Mouse (Mus musculus) CH12.LX (cell line): ENCODE measurements at regions not wholly inside any gene's neighbourhood (a gene's known extent, or its start where the extent isn't known, plus 50 kb on each side); places are given as distances from the start of the nearest gene placed in this dataset.

Experiments
- CHD2 ChIP-seq: IDR thresholded peaks from 2 replicates; pipeline ENCODE4 v1.6.1; 2011; ENCODE audit warnings: low read length, improper control_type of control experiment
- CTCF ChIP-seq, 2 experiments: IDR thresholded peaks in 1 of 2; conservative IDR thresholded peaks in 1 of 2; 2 replicates each; pipeline ENCODE4 v1.5.1; 2011 to 2012; ENCODE audit warnings: low read depth in 2 of 2, low read length in 2 of 2, improper control_type of control experiment in 1 of 2, inconsistent platforms in 1 of 2, mild to moderate bottlenecking in 1 of 2, moderate library complexity in 1 of 2
- EP300 ChIP-seq: IDR thresholded peaks from 2 replicates; pipeline ENCODE4 v1.6.1; 2011; ENCODE audit warnings: low read length, improper control_type of control experiment
- KAT2A ChIP-seq: IDR thresholded peaks from 2 replicates; pipeline ENCODE4 v1.6.1; 2012; ENCODE audit warnings: low read length, improper control_type of control experiment, inconsistent platforms; ENCODE audit not compliant: insufficient replicate concordance
- MAFK ChIP-seq: IDR thresholded peaks from 2 replicates; pipeline ENCODE4 v1.6.1; 2011; ENCODE audit warnings: low read length, improper control_type of control experiment; ENCODE audit not compliant: insufficient replicate concordance
- MAX ChIP-seq: IDR thresholded peaks from 2 replicates; pipeline ENCODE4 v1.6.1; 2011; ENCODE audit warnings: low read length, improper control_type of control experiment
- POLR2A ChIP-seq: IDR thresholded peaks from 2 replicates; pipeline ENCODE4 v1.6.1; 2011; ENCODE audit warnings: low read depth, mild to moderate bottlenecking, improper control_type of control experiment, low read length
- RCOR1 ChIP-seq: conservative IDR thresholded peaks from 2 replicates; pipeline ENCODE4 v1.6.1; 2012; ENCODE audit warnings: low read depth, mild to moderate bottlenecking, inconsistent platforms, low read length, improper control_type of control experiment
- SMC3 ChIP-seq: IDR thresholded peaks from 2 replicates; pipeline ENCODE4 v1.6.1; 2011; ENCODE audit warnings: low read depth, low read length, improper control_type of control experiment
- UBTF ChIP-seq: IDR thresholded peaks from 2 replicates; pipeline ENCODE4 v1.6.1; 2012; ENCODE audit warnings: low read depth, mild to moderate bottlenecking, inconsistent platforms, low read length, improper control_type of control experiment, moderate library complexity
- USF1 ChIP-seq: IDR thresholded peaks from 2 replicates; pipeline ENCODE4 v1.6.1; 2014; ENCODE audit warnings: low read depth, mild to moderate bottlenecking, inconsistent platforms, low read length, improper control_type of control experiment
- ZKSCAN1 ChIP-seq: IDR thresholded peaks from 2 replicates; pipeline ENCODE4 v1.6.1; 2012; ENCODE audit warnings: low read depth, inconsistent platforms, low read length, improper control_type of control experiment, borderline replicate concordance
- ZNF384 ChIP-seq: IDR thresholded peaks from 2 replicates; pipeline ENCODE4 v1.6.1; 2012; ENCODE audit warnings: low read depth, low read length, improper control_type of control experiment, inconsistent platforms

- TF ChIP-seq UBTF = no peak
- no peak for TF ChIP-seq CTCF (conservative IDR thresholded peaks at IDR 0.05 in 1 of 2, IDR thresholded peaks at IDR 0.05 in 1 of 2; ENCODE audit: low read depth in 2 of 2, low read length in 2 of 2)
- TF ChIP-seq POLR2A = no peak
- TF ChIP-seq MAFK = no peak
- no peak for TF ChIP-seq RCOR1
- TF ChIP-seq SMC3 = no peak
- TF ChIP-seq CHD2 = no peak
- TF ChIP-seq ZNF384 = no peak
- TF ChIP-seq USF1 = no peak
- TF ChIP-seq MAX = no peak
- TF ChIP-seq KAT2A = no peak
- no peak for TF ChIP-seq ZKSCAN1
- TF ChIP-seq EP300 = no peak
Observed at GRCm38 (mm10) chr9:61484391-61484790, 112.2 kb downstream of the Tle3 start.
